ENCODE assay signal across 11 mouse cellular contexts in genomic region chr2:52946524-52947186, GRCm38 (mm10).
DNase-seq lines count a peak whose midpoint lies in the region; ATAC-seq lines count a peak whose summit lies in the region.
"Had no signal": no experiment of that assay in that cellular context is flagged by ENCODE, and none has a peak within 500 bp of the region (broad histone marks: within the 10 kb centered on the region; RNA-seq: fewer than 3 reads in every experiment).

No protein-coding gene starts in this region.

- DNase-seq in cerebellum, postnatal 10 days: peak; percentile 43 to 50
- DNase-seq in cerebellum, adult 9-11 months: no peak
- peak; percentile 65 for DNase-seq in embryonic facial prominence, embryonic 14.5 days (ENCODE audit: low spot score)
- no peak for DNase-seq in lung, postnatal 25 days (ENCODE audit: low spot score)
- DNase-seq in adrenal gland, postnatal 14 days: no peak

- H3K27me3 ChIP-seq in embryonic facial prominence, embryonic 14.5 days (replicated peaks; ENCODE audit: control insufficient read depth, insufficient read depth, low read length): no peaks in the 10 kb centered on the region
- H3K27me3 ChIP-seq in hindbrain, embryonic 13.5 days: no peaks in the 10 kb centered on the region
- H3K27me3 ChIP-seq in neural tube, embryonic 12.5 days (replicated peaks): no peaks in the 10 kb centered on the region
- H3K27me3 ChIP-seq in intestine, embryonic 16.5 days (replicated peaks; ENCODE audit: control insufficient read depth, insufficient read depth, low read length): no peaks in the 10 kb centered on the region
- H3K27me3 ChIP-seq: heart, embryonic 12.5 days; intestine, embryonic 15.5 days; lung, embryonic 15.5 days had no signal

- no peak overlapping the region for H3K27ac ChIP-seq in embryonic facial prominence, embryonic 14.5 days (replicated peaks; ENCODE audit: low read depth, low read length)
- H3K27ac ChIP-seq in hindbrain, embryonic 13.5 days: peak overlapping the region; percentile 80
- no peak overlapping the region for H3K27ac ChIP-seq in neural tube, embryonic 12.5 days
- H3K27ac ChIP-seq in intestine, embryonic 16.5 days (ENCODE audit: low read length): no peak overlapping the region
- H3K27ac ChIP-seq: intestine, embryonic 15.5 days; lung, embryonic 15.5 days had no signal

- H3K36me3 ChIP-seq in embryonic facial prominence, embryonic 14.5 days (ENCODE audit: control insufficient read depth, insufficient read depth, low read length): no peaks in the 10 kb centered on the region
- peaks cover 3% of the 10 kb centered on the region; the same call in 1 of the 2 replicates for H3K36me3 ChIP-seq in hindbrain, embryonic 13.5 days
- H3K36me3 ChIP-seq in neural tube, embryonic 12.5 days: no peaks in the 10 kb centered on the region
- H3K36me3 ChIP-seq in intestine, embryonic 16.5 days (ENCODE audit: control insufficient read depth, insufficient read depth, low read length): no peaks in the 10 kb centered on the region
- H3K36me3 ChIP-seq: heart, embryonic 12.5 days; intestine, embryonic 15.5 days; lung, embryonic 15.5 days had no signal

- H3K9ac ChIP-seq in embryonic facial prominence, embryonic 14.5 days (ENCODE audit: low read depth, low read length): no peak overlapping the region
- H3K9ac ChIP-seq in hindbrain, embryonic 13.5 days: no peak overlapping the region
- no peak overlapping the region for H3K9ac ChIP-seq in neural tube, embryonic 12.5 days
- no peak overlapping the region for H3K9ac ChIP-seq in intestine, embryonic 16.5 days (ENCODE audit: low read depth, low read length)
- H3K9ac ChIP-seq: heart, embryonic 12.5 days; intestine, embryonic 15.5 days; lung, embryonic 15.5 days had no signal

- H3K9me3 ChIP-seq in embryonic facial prominence, embryonic 14.5 days (ENCODE audit: control insufficient read depth, low read length): no peaks in the 10 kb centered on the region
- no peaks in the 10 kb centered on the region for H3K9me3 ChIP-seq in hindbrain, embryonic 13.5 days
- H3K9me3 ChIP-seq in neural tube, embryonic 12.5 days: no peaks in the 10 kb centered on the region
- no peaks in the 10 kb centered on the region for H3K9me3 ChIP-seq in intestine, embryonic 16.5 days (ENCODE audit: control insufficient read depth, low read length)
- H3K9me3 ChIP-seq: heart, embryonic 12.5 days; intestine, embryonic 15.5 days; lung, embryonic 15.5 days had no signal

- no peak overlapping the region for H3K4me3 ChIP-seq in embryonic facial prominence, embryonic 14.5 days (ENCODE audit: low read depth, low read length)
- H3K4me3 ChIP-seq in hindbrain, embryonic 13.5 days: no peak overlapping the region
- H3K4me3 ChIP-seq in neural tube, embryonic 12.5 days: no peak overlapping the region
- no peak overlapping the region for H3K4me3 ChIP-seq in intestine, embryonic 16.5 days (ENCODE audit: low read length)
- H3K4me3 ChIP-seq: heart, embryonic 12.5 days; intestine, embryonic 15.5 days; lung, embryonic 15.5 days had no signal

- peak; percentile 79 for ATAC-seq in embryonic facial prominence, embryonic 14.5 days (ENCODE audit: low read depth)
- ATAC-seq in hindbrain, embryonic 13.5 days (ENCODE audit: low FRiP score): peak; percentile 76
- ATAC-seq in neural tube, embryonic 12.5 days (ENCODE audit: low FRiP score, low read depth): peak; percentile 56; the same call in 1 of the 2 replicates
- no peak for ATAC-seq in intestine, embryonic 16.5 days
- ATAC-seq: intestine, embryonic 15.5 days had no signal

- 50% methylated on average over 11 of the region's 11 CpGs for WGBS in embryonic facial prominence, embryonic 14.5 days
- WGBS in hindbrain, embryonic 13.5 days: 42% methylated on average over 11 of the region's 11 CpGs
- 58% methylated on average over 11 of the region's 11 CpGs for WGBS in neural tube, embryonic 12.5 days
- WGBS in intestine, embryonic 16.5 days: 72% methylated on average over 11 of the region's 11 CpGs

- H3K4me1 ChIP-seq in embryonic facial prominence, embryonic 14.5 days (ENCODE audit: control insufficient read depth, insufficient read depth, low read length): peaks cover 27% of the 10 kb centered on the region
- H3K4me1 ChIP-seq in hindbrain, embryonic 13.5 days (replicated peaks): peaks cover 41% of the 10 kb centered on the region
- H3K4me1 ChIP-seq in neural tube, embryonic 12.5 days: peaks cover 18% of the 10 kb centered on the region
- no peaks in the 10 kb centered on the region; the same call in 1 of the 2 replicates for H3K4me1 ChIP-seq in intestine, embryonic 16.5 days (ENCODE audit: control insufficient read depth, insufficient read depth, low read length)
- H3K4me1 ChIP-seq: lung, embryonic 15.5 days had no signal

- no peak overlapping the region for H3K4me2 ChIP-seq in embryonic facial prominence, embryonic 14.5 days (ENCODE audit: low read depth, low read length)
- H3K4me2 ChIP-seq in hindbrain, embryonic 13.5 days: no peak overlapping the region
- H3K4me2 ChIP-seq in neural tube, embryonic 12.5 days (replicated peaks): no peak overlapping the region
- no peak overlapping the region for H3K4me2 ChIP-seq in intestine, embryonic 16.5 days (ENCODE audit: low read depth, low read length)
- H3K4me2 ChIP-seq: heart, embryonic 12.5 days; intestine, embryonic 15.5 days; lung, embryonic 15.5 days had no signal

Comparison
In these comparisons a context has a peak if more than half of its experiments do, and no peak if none do; other contexts are left out.
1. DNase-seq: peak in cerebellum, postnatal 10 days (2 of 2) and embryonic facial prominence, embryonic 14.5 days (single experiment); none in cerebellum, adult 9-11 months (single experiment), lung, postnatal 25 days (single experiment) and adrenal gland, postnatal 14 days (single experiment).